Mouse (Mus musculus) cerebellum, adult 2 months (tissue): ENCODE data around the gene Senp3.

ENCODE experiments used
- CTCF ChIP-seq: fragments of 200-500 bp; IDR thresholded peaks from 2 replicates; pipeline ENCODE4 v1.5.1; 2011; ENCODE audit warnings: low read depth, mild to moderate bottlenecking, control low read depth, low read length, moderate library complexity, borderline replicate concordance; ENCODE audit not compliant: insufficient read depth
- POLR2A ChIP-seq: fragments of 200-500 bp; IDR thresholded peaks from 2 replicates; pipeline ENCODE4 v1.6.1; 2011; ENCODE audit warnings: low read length, control low read depth, borderline replicate concordance; ENCODE audit not compliant: insufficient read depth

GRCm38 (mm10) chr11:69692863-69693262, 11.0 kb upstream of the Senp3 start:
- TF ChIP-seq CTCF (no peak), POLR2A (no peak)
